Mouse (Mus musculus) cerebellum, adult 2 months (tissue): Measurements from ENCODE around the gene Faf2.

ENCODE experiments used
- CTCF ChIP-seq: fragments of 200-500 bp; IDR thresholded peaks from 2 replicates; pipeline ENCODE4 v1.5.1; 2011; ENCODE audit warnings: low read depth, mild to moderate bottlenecking, control low read depth, low read length, moderate library complexity, borderline replicate concordance; ENCODE audit not compliant: insufficient read depth
- POLR2A ChIP-seq: fragments of 200-500 bp; IDR thresholded peaks from 2 replicates; pipeline ENCODE4 v1.6.1; 2011; ENCODE audit warnings: low read length, control low read depth, borderline replicate concordance; ENCODE audit not compliant: insufficient read depth

- TF ChIP-seq POLR2A (no peak), CTCF (no peak)
Measured at GRCm38 (mm10) chr13:54710866-54711265, 89.3 kb downstream of the Faf2 start.
